Mouse (Mus musculus): ENCODE data around the gene Polg2. TPM values are rescaled to one million over a fixed set of nuclear protein-coding genes. Genes with fewer than 3 reads are reported as not detected.
"Not testable (repeated sequence)": the region's sequence is repeated elsewhere in the genome, so short reads cannot be mapped to it uniquely, and the experiment has no call there.

The Polg2 gene
- polyA plus RNA-seq, 1 experiment from 2014 or later: 9.7 TPM

DNA sequence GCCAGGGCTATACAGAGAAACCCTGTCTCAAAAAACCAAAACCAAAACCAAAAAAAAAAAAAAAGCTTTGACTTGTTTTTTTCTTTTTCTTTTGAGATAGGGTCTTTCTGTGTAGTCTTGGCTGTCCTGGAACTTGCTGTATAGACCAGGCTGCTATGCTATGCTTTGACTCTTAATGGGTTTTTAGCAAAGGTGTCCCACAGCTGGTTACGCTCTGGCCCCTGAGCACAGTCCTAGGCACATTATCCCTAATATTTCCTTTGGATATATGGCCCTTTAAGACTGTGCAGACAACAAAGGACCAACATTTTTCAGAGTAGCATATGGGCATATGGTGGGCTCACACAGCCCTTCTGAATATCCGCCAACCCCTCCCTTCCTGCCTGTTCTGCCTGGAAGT, 40.2 kb downstream of the Polg2 start:
- ATAC-seq (ENCODE audit: low FRiP score, low TSS enrichment): no peak
- no peak overlapping the region for H3K4me3 ChIP-seq (ENCODE audit: low read length)
- no peak overlapping the region for H3K4me2 ChIP-seq (replicated peaks; ENCODE audit: low read depth, low read length)
- no peaks in the 10 kb centered on the region for H3K27me3 ChIP-seq (ENCODE audit: insufficient read depth, low read length)
- peaks cover 6% of the 10 kb centered on the region; the same call in 1 of the 2 replicates for H3K4me1 ChIP-seq (ENCODE audit: insufficient read depth, low read length)
- no peak overlapping the region for H3K9ac ChIP-seq (replicated peaks; ENCODE audit: low read length)
- WGBS: 92% methylated on average over 2 of the region's 2 CpGs
- no peaks in the 10 kb centered on the region for H3K36me3 ChIP-seq (ENCODE audit: insufficient read depth, low read length)
- no peak overlapping the region for H3K27ac ChIP-seq (ENCODE audit: low read length)
- H3K9me3 ChIP-seq (ENCODE audit: low read length): no peaks in the 10 kb centered on the region

DNA sequence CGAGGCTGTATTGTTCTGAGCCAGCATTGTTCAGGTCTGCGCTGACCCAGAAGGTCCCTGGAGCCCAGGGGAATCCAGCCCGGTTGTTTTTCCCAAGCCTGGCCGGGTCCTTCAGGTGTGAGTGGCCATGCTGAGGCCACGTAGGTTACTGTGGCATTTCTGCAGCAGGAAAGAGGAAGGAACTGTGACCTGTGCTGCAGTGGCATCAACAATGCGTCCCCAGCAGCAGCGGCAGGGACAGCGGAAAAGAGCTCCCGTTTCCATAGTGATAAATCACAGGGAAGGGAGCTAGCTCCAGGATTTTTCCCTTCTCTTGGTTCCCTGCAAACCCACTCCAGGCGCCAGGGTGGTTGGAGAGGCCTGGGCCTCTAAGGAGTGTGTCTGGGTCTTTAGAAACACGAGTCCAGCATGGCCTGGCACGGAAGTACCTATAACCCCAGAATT, 42.1 kb downstream of the Polg2 start:
- Histone ChIP-seq H3K27ac (ENCODE audit: low read length) (peak overlapping the region; percentile 75), H3K4me1 (ENCODE audit: insufficient read depth, low read length) (peaks cover 6% of the 10 kb centered on the region; the same call in 1 of the 2 replicates), H3K36me3 (ENCODE audit: insufficient read depth, low read length) (no peaks in the 10 kb centered on the region), H3K4me2 (replicated peaks; ENCODE audit: low read depth, low read length) (no peak overlapping the region), H3K4me3 (ENCODE audit: low read length) (no peak overlapping the region), H3K9ac (replicated peaks; ENCODE audit: low read length) (no peak overlapping the region; the same call in 1 of the 2 replicates), H3K9me3 (ENCODE audit: low read length) (no peaks in the 10 kb centered on the region), H3K27me3 (ENCODE audit: insufficient read depth, low read length) (no peaks in the 10 kb centered on the region)
- 0 out of 2 replicates have a peak, but pooled peaks have one; percentile 57 for ATAC-seq (ENCODE audit: low FRiP score, low TSS enrichment)
- 24% methylated on average over 12 of the region's 12 CpGs for WGBS

DNA sequence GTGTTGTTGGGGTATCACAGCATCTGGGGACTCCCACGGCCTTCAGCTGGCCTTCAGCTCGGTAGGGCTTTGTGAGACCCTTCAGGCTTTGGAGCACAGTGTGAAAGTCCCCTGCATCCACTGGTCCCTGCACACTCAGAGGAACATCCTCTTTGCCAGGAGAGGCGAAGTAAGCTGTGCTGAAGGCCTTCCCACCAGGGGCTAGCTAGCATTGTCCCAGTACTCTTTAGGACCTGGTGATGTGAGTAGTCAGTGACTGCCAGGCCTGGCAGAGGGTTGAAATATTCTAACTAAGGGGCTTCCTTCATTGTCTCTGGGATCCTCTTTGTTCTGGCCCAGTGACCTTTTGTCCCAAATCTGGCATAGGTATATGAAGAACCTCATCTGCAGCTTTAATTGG, 42.7 kb downstream of the Polg2 start:
- Histone ChIP-seq H3K4me3 (ENCODE audit: low read length) (no peak overlapping the region), H3K4me2 (replicated peaks; ENCODE audit: low read depth, low read length) (no peak overlapping the region), H3K36me3 (ENCODE audit: insufficient read depth, low read length) (no peaks in the 10 kb centered on the region), H3K27me3 (ENCODE audit: insufficient read depth, low read length) (no peaks in the 10 kb centered on the region), H3K4me1 (ENCODE audit: insufficient read depth, low read length) (peaks cover 6% of the 10 kb centered on the region; the same call in 1 of the 2 replicates), H3K27ac (ENCODE audit: low read length) (peak overlapping the region; percentile 54), H3K9ac (replicated peaks; ENCODE audit: low read length) (no peak overlapping the region), H3K9me3 (ENCODE audit: low read length) (no peaks in the 10 kb centered on the region)
- ATAC-seq (ENCODE audit: low FRiP score, low TSS enrichment): no peak
- 71% methylated on average over 3 of the region's 3 CpGs for WGBS

DNA sequence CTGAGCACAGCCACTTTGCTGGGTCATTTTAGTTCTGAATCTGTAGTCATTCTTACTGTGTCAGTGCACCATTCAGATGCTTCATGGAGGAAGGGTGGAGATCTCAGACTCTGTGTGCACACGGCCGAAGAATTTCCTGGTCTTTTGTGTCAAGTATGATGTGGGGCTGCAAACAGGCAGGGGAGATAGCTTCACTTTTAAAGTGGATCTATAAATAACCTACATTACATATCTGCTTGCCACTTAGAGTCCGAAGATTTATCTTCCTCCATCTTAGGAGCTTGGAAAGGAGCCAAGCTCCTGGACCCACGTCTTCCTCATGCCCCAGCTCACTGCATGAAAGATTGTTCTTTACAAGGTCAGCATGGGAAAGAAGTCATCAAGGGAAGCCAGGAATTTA, 48.6 kb downstream of the Polg2 start:
- WGBS: 40% methylated on average over 4 of the region's 4 CpGs
- Histone ChIP-seq H3K9me3 (ENCODE audit: low read length) (peaks cover 8% of the 10 kb centered on the region; the same call in 1 of the 2 replicates), H3K4me3 (ENCODE audit: low read length) (no peak overlapping the region), H3K4me1 (ENCODE audit: insufficient read depth, low read length) (no peaks in the 10 kb centered on the region), H3K9ac (replicated peaks; ENCODE audit: low read length) (no peak overlapping the region), H3K27ac (ENCODE audit: low read length) (peak overlapping the region; percentile 74), H3K36me3 (ENCODE audit: insufficient read depth, low read length) (no peaks in the 10 kb centered on the region), H3K4me2 (replicated peaks; ENCODE audit: low read depth, low read length) (no peak overlapping the region), H3K27me3 (ENCODE audit: insufficient read depth, low read length) (no peaks in the 10 kb centered on the region)
- peak; percentile 74; the same call in 1 of the 2 replicates for ATAC-seq (ENCODE audit: low FRiP score, low TSS enrichment)

DNA sequence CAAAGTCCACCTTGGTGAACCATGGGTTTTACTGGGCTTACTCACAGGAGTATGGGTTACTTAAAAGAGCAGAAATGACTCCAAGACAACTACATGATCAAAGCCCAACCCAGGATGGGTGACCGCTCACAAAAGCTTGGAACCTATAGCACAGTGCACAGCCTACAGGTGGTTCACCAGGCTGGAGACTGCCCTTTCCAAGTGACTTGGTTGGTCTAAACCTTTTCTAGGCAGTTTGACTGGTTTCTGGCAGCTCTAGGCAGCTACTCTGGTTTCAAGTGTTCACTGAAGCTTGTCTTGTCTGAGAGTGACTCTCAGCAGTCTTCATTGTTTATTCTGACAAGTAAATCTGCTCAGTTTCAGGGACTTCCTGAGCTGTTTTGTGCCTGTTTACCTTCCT, 49.7 kb downstream of the Polg2 start:
- H3K4me2 ChIP-seq (replicated peaks; ENCODE audit: low read depth, low read length): no peak overlapping the region
- H3K36me3 ChIP-seq (ENCODE audit: insufficient read depth, low read length): no peaks in the 10 kb centered on the region
- no peaks in the 10 kb centered on the region for H3K27me3 ChIP-seq (ENCODE audit: insufficient read depth, low read length)
- no peak for ATAC-seq (ENCODE audit: low FRiP score, low TSS enrichment)
- no peak overlapping the region for H3K9ac ChIP-seq (replicated peaks; ENCODE audit: low read length)
- H3K4me1 ChIP-seq (ENCODE audit: insufficient read depth, low read length): no peaks in the 10 kb centered on the region
- H3K9me3 ChIP-seq (ENCODE audit: low read length): peaks cover 8% of the 10 kb centered on the region; the same call in 1 of the 2 replicates
- WGBS: 88% methylated on average over 1 of the region's 1 CpGs
- no peak overlapping the region for H3K4me3 ChIP-seq (ENCODE audit: low read length)
- H3K27ac ChIP-seq (ENCODE audit: low read length): no peak overlapping the region; the same call in 1 of the 2 replicates

DNA sequence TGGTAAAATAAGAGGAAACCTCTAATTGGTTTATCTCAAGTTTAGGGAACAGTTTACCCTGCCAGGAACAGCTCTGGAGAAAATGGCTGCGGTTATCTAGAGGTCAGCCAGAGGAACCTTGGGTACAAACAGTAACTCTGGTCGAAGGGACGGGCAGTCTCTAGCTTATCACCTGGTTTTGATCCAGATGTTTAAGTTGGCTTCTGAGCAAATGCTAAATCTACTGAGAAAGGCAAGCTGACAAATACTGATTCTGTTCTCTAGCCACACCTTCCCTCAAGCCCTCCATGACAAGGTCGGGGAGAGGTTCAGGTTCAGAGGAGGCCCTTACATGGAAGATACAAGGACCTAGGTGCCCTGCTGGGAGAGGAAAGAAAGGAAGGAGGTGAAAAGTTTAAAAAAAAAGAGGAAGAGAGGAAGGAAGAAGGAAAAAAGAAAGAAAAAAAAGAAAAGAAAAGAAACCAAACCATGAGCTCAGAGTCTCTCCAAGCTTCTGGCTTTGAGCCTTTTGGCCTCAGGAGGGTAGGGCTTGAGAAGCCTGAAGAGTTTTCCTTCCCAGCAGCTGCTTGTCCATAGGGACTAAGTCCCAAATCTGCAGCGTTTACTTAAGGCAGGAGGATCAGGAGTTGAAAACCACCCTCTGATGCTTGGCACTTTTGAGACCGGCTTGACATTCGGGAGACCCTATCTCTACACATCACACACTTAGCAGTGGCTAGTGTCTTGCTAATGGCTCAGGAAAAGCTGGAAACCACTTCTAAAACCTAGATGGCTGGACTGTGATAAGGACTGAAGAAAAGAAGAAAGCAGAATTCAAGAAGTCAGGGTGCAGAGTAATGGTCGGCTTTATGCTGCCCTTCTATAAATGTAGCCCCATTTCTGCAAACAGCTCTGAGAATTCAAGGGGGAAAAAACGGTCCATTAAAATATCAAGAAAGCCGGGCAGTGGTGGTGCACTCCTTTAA, 50.7 kb downstream of the Polg2 start:
- Histone ChIP-seq H3K4me1 (ENCODE audit: insufficient read depth, low read length) (no peaks in the 10 kb centered on the region), H3K36me3 (ENCODE audit: insufficient read depth, low read length) (no peaks in the 10 kb centered on the region), H3K9me3 (ENCODE audit: low read length) (peaks cover 8% of the 10 kb centered on the region; the same call in 1 of the 2 replicates), H3K9ac (replicated peaks; ENCODE audit: low read length) (no peak overlapping the region), H3K4me3 (ENCODE audit: low read length) (no peak overlapping the region), H3K27me3 (ENCODE audit: insufficient read depth, low read length) (no peaks in the 10 kb centered on the region), H3K27ac (ENCODE audit: low read length) (no peak overlapping the region), H3K4me2 (replicated peaks; ENCODE audit: low read depth, low read length) (no peak overlapping the region)
- 83% methylated on average over 10 of the region's 10 CpGs for WGBS
- ATAC-seq (ENCODE audit: low FRiP score, low TSS enrichment): no peak

DNA sequence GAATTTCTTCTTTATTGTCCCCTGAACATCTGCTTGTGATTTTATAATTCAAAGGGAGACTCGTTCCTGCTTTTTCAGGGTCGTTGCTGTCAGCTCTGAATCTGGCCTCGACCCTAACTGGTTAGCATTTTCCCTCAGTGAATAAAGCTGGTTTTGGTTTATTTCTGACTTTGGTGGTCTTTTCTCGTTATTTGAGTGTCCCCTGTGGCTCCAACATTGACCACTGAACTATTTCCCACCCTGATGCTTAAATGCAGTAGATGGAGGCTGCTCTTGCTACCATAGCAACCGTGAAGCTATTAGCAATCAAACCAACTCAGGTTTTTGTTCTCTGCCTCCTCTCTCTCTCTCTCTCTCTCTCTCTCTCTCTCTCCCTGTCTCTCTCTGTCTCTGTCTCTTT, 51.4 kb downstream of the Polg2 start:
- H3K27ac ChIP-seq (ENCODE audit: low read length): no peak overlapping the region
- ATAC-seq (ENCODE audit: low FRiP score, low TSS enrichment): no peak
- no peaks in the 10 kb centered on the region for H3K27me3 ChIP-seq (ENCODE audit: insufficient read depth, low read length)
- H3K4me2 ChIP-seq (replicated peaks; ENCODE audit: low read depth, low read length): no peak overlapping the region
- H3K9me3 ChIP-seq (ENCODE audit: low read length): peaks cover 8% of the 10 kb centered on the region; the same call in 1 of the 2 replicates
- WGBS: 65% methylated on average over 5 of the region's 5 CpGs
- H3K36me3 ChIP-seq (ENCODE audit: insufficient read depth, low read length): no peaks in the 10 kb centered on the region
- no peak overlapping the region for H3K4me3 ChIP-seq (ENCODE audit: low read length)
- H3K9ac ChIP-seq (replicated peaks; ENCODE audit: low read length): no peak overlapping the region
- no peaks in the 10 kb centered on the region for H3K4me1 ChIP-seq (ENCODE audit: insufficient read depth, low read length)

DNA sequence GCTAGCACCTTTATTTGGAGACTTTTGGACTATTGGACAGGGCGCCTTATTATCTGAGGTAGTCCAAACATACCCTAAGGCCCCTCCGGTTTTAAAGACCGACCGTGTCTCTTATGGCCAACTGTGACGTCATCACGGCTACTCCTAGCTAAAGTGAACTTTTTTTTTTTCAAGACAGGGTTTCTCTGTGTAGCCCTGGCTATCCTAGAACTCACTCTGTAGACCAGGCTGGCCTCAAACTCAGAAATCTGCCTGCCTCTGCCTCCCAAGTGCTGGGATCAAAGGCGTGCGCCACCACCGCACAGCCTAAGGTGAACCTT, 54.5 kb downstream of the Polg2 start:
- ATAC-seq (ENCODE audit: low FRiP score, low TSS enrichment); H3K9ac ChIP-seq (replicated peaks; ENCODE audit: low read length); H3K9me3 ChIP-seq (ENCODE audit: low read length); H3K4me1 ChIP-seq (ENCODE audit: insufficient read depth, low read length); H3K27me3 ChIP-seq (ENCODE audit: insufficient read depth, low read length); H3K4me3 ChIP-seq (ENCODE audit: low read length); H3K27ac ChIP-seq (ENCODE audit: low read length); H3K4me2 ChIP-seq (replicated peaks; ENCODE audit: low read depth, low read length); H3K36me3 ChIP-seq (ENCODE audit: insufficient read depth, low read length): not testable (repeated sequence)
- 94% methylated on average over 9 of the region's 9 CpGs for WGBS

DNA sequence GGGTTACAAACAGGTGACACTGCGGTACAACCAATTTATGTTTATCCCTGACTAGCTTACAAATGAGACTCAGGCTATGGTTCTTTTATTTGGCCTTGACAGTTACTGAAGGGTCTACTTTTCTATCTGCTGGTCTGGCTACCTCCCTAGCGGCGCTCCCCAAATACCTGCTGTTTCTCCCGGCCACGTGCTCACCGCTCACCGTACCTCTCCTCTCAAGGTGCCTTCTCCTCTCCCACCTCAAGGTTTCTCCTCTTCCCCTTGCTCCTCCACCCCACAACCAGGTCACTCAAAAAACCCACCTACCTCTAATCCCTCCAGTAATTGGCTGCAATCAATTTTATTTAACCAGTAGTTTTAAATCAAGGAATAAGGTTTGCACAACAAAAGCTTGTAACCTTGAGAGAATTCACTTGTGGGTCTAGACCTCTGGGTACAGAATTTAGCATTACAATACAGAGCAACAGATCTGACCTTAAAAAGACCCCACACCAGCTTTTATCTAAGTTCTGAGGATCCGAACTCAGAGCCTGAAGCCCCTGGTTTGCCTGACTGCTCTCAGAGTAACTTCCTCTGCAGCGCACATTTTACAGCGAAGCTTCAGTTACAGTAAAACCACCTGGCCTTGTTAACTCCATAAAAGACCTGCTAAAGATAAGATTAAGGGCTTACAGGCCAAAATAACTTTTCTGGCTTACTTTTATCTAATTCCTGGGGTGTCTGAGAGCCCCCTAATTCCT, 55.0 kb downstream of the Polg2 start:
- no peaks in the 10 kb centered on the region for H3K9me3 ChIP-seq (ENCODE audit: low read length)
- H3K9ac ChIP-seq (replicated peaks; ENCODE audit: low read length): no peak overlapping the region
- no peak overlapping the region for H3K27ac ChIP-seq (ENCODE audit: low read length)
- peaks cover 3% of the 10 kb centered on the region; the same call in 1 of the 2 replicates for H3K4me1 ChIP-seq (ENCODE audit: insufficient read depth, low read length)
- no peak for ATAC-seq (ENCODE audit: low FRiP score, low TSS enrichment)
- no peak overlapping the region for H3K4me3 ChIP-seq (ENCODE audit: low read length)
- H3K36me3 ChIP-seq (ENCODE audit: insufficient read depth, low read length): no peaks in the 10 kb centered on the region
- WGBS: 89% methylated on average over 10 of the region's 10 CpGs
- no peak overlapping the region for H3K4me2 ChIP-seq (replicated peaks; ENCODE audit: low read depth, low read length)
- H3K27me3 ChIP-seq (ENCODE audit: insufficient read depth, low read length): no peaks in the 10 kb centered on the region
